Mouse (Mus musculus) brain, adult 10 weeks (tissue): ENCODE data around the gene Gm3500. TPM values are rescaled to one million over a fixed set of nuclear protein-coding genes. Genes with fewer than 3 reads are reported as not detected.

Source experiments
- polyA plus RNA-seq: library from polyadenylated mRNA; stranded (reverse); fragments of 350-450 nt; fragmentation: Illumina TruSeq; extraction: RNeasy Lipid Tissue Mini Kit (QIAGEN cat#74804); gene quantifications from one replicate; pipeline ENCODE4 v1.2.3, GENCODE M21; 2015; ENCODE audit warnings: low read depth, low replicate concordance

The Gm3500 gene
- not detected for polyA plus RNA-seq

GRCm38 (mm10) chr14:5388949-5389348 is at the start of gene Gm3500:
Gm3500 (minus strand) TSS chr14:5389049.

GRCm38 (mm10) chr14:5334828-5335227 is 54.0 kb downstream of the Gm3500 start, which contains the start of gene Gm3542:
Gm3542 (minus strand) TSS chr14:5334928.

Other genes with a start within 250 kb of the Gm3500 start
- gene Gm3317, start 224.5 kb downstream of the Gm3500 start, polyA plus RNA-seq = not detected
- not detected for gene Gm8271, start 203.3 kb downstream of the Gm3500 start, polyA plus RNA-seq
- gene Gm3526, start 128.5 kb downstream of the Gm3500 start, polyA plus RNA-seq = not detected
- not detected for gene Gm3542, start 54.1 kb downstream of the Gm3500 start, polyA plus RNA-seq
- 2.0 TPM for gene Gm3194, start 66.4 kb upstream of the Gm3500 start, polyA plus RNA-seq
- not detected for gene Gm8246, start 88.8 kb upstream of the Gm3500 start, polyA plus RNA-seq
- not detected for gene Gm3187, start 95.2 kb upstream of the Gm3500 start, polyA plus RNA-seq
- gene Gm3488, start 112.6 kb upstream of the Gm3500 start, polyA plus RNA-seq = 3.3 TPM
- not detected for gene Gm3532, start 149.4 kb upstream of the Gm3500 start, polyA plus RNA-seq
- not detected for gene Gm8265, start 244.0 kb upstream of the Gm3500 start, polyA plus RNA-seq